Mouse (Mus musculus) gonadal fat pad, adult 2 months (tissue): ENCODE data around the gene Dynlrb1. TPM values are rescaled to one million over a fixed set of nuclear protein-coding genes. Genes with fewer than 3 reads are reported as not detected.

Experiments used
- DNase-seq: peaks from one replicate; pipeline ENCODE4 v3.0.0-alpha.2; 2012; ENCODE audit warnings: low read depth
- polyA plus RNA-seq: library from polyadenylated mRNA; depleted of rRNA; stranded (reverse); fragments of >200 nt; gene quantifications from 2 replicates; pipeline ENCODE4 v1.2.3, GENCODE M21; 2012; rRNA removed

Dynlrb1 gene
- polyA plus RNA-seq, 1 experiment = 426 TPM

GRCm38 (mm10) chr2:155283793-155284192, 47.5 kb downstream of the Dynlrb1 start:
- DNase-seq = no peak

- no peak for DNase-seq
These were observed 48.3 kb downstream of the Dynlrb1 start for GRCm38 (mm10) chr2:155284647-155285046.

GRCm38 (mm10) chr2:155285744-155286143, 49.4 kb downstream of the Dynlrb1 start:
- no peak for DNase-seq

GRCm38 (mm10) chr2:155287456-155288250, 51.3 kb downstream of the Dynlrb1 start:
- DNase-seq = no peak

GRCm38 (mm10) chr2:155290066-155290465, 53.7 kb downstream of the Dynlrb1 start:
- DNase-seq = no peak

GRCm38 (mm10) chr2:155293382-155293781, 57.0 kb downstream of the Dynlrb1 start:
- no peak for DNase-seq

GRCm38 (mm10) chr2:155293946-155294345, 57.6 kb downstream of the Dynlrb1 start:
- DNase-seq = no peak

GRCm38 (mm10) chr2:155295453-155295852, 59.1 kb downstream of the Dynlrb1 start:
- DNase-seq = no peak

GRCm38 (mm10) chr2:155299563-155299962, 63.2 kb downstream of the Dynlrb1 start:
- DNase-seq = no peak

Other genes starting within 250 kb of the Dynlrb1 start
- gene Gm14226, start 218.3 kb upstream of the Dynlrb1 start, polyA plus RNA-seq = 0.28 and 0.61 TPM in 2 replicates
- gene Ahcy, start 162.0 kb upstream of the Dynlrb1 start, polyA plus RNA-seq = 57.2 and 66.0 TPM in 2 replicates
- 12.5 and 17.3 TPM in 2 replicates for gene Itch, start 103.0 kb upstream of the Dynlrb1 start, polyA plus RNA-seq
- gene Map1lc3a, start 39.8 kb downstream of the Dynlrb1 start, polyA plus RNA-seq = 393 and 400 TPM in 2 replicates
- gene Pigu, start 120.9 kb downstream of the Dynlrb1 start, polyA plus RNA-seq = 34.3 and 43.4 TPM in 2 replicates
- gene Trp53inp2, start 144.5 kb downstream of the Dynlrb1 start, polyA plus RNA-seq = 159 and 199 TPM in 2 replicates
- gene Ncoa6, start 237.4 kb downstream of the Dynlrb1 start, polyA plus RNA-seq = 33.7 and 66.1 TPM in 2 replicates